Mouse (Mus musculus): ENCODE results near the gene Tbx15. TPM values are rescaled to one million over a fixed set of nuclear protein-coding genes. Genes with fewer than 3 reads are reported as not detected.

Gene Tbx15
- polyA plus RNA-seq, 1 experiment from 2014 or later = 19.0 TPM

DNA sequence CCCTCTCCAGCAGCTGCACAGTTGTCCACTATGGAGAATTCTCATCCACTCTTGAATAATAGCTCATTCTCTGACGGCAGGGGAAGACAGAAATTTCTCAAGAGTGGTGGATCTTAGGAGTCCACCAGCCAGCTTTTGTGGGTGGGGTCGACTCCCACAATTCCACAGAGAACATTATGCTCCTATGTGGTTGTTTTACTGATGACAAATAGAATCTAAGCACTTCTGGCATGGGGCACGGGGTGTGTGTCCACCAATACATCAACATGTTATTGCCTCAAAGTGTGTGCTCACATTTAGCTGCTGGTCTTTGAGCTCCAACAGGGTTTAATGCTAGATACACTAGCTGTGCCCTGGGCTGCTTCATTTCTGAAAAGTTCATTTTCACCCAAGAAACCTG, 6.4 kb downstream of the Tbx15 start:
- ATAC-seq (ENCODE audit: low read depth) (no peak), DNase-seq (ENCODE audit: low spot score) (no peak)
- Histone ChIP-seq H3K4me3 (ENCODE audit: low read depth, low read length) (no peak overlapping the region), H3K4me2 (ENCODE audit: low read depth, low read length) (no peak overlapping the region), H3K36me3 (ENCODE audit: control insufficient read depth, insufficient read depth, low read length) (no peaks in the 10 kb centered on the region), H3K9ac (ENCODE audit: low read depth, low read length) (no peak overlapping the region), H3K4me1 (ENCODE audit: control insufficient read depth, insufficient read depth, low read length) (no peaks in the 10 kb centered on the region), H3K27ac (replicated peaks; ENCODE audit: low read depth, low read length) (no peak overlapping the region), H3K27me3 (replicated peaks; ENCODE audit: control insufficient read depth, insufficient read depth, low read length) (peaks cover 98% of the 10 kb centered on the region), H3K9me3 (ENCODE audit: control insufficient read depth, low read length) (no peaks in the 10 kb centered on the region)
- 40% methylated on average over 3 of the region's 3 CpGs for WGBS

GRCm38 (mm10) chr3:99247586-99247985, 7.4 kb downstream of the Tbx15 start:
- WGBS = 10% methylated on average over 4 of the region's 4 CpGs
- no peak for DNase-seq (ENCODE audit: low spot score)
- H3K36me3 ChIP-seq (ENCODE audit: control insufficient read depth, insufficient read depth, low read length) = no peaks in the 10 kb centered on the region
- no peaks in the 10 kb centered on the region for H3K9me3 ChIP-seq (ENCODE audit: control insufficient read depth, low read length)
- peaks cover 100% of the 10 kb centered on the region for H3K27me3 ChIP-seq (replicated peaks; ENCODE audit: control insufficient read depth, insufficient read depth, low read length)
- no peaks in the 10 kb centered on the region for H3K4me1 ChIP-seq (ENCODE audit: control insufficient read depth, insufficient read depth, low read length)
- no peak for ATAC-seq (ENCODE audit: low read depth)
- H3K27ac ChIP-seq (replicated peaks; ENCODE audit: low read depth, low read length) = peak overlapping the region; percentile 29; the same call in 1 of the 2 replicates
- no peak overlapping the region for H3K4me3 ChIP-seq (ENCODE audit: low read depth, low read length)
- H3K4me2 ChIP-seq (ENCODE audit: low read depth, low read length) = no peak overlapping the region
- no peak overlapping the region for H3K9ac ChIP-seq (ENCODE audit: low read depth, low read length)

- peak overlapping the region; percentile 29; the same call in 1 of the 2 replicates for H3K27ac ChIP-seq (replicated peaks; ENCODE audit: low read depth, low read length)
- H3K9me3 ChIP-seq (ENCODE audit: control insufficient read depth, low read length) = no peaks in the 10 kb centered on the region
- no peaks in the 10 kb centered on the region for H3K4me1 ChIP-seq (ENCODE audit: control insufficient read depth, insufficient read depth, low read length)
- 8% methylated on average over 28 of the region's 28 CpGs for WGBS
- H3K36me3 ChIP-seq (ENCODE audit: control insufficient read depth, insufficient read depth, low read length) = no peaks in the 10 kb centered on the region
- peak overlapping the region; percentile 12 for H3K4me3 ChIP-seq (ENCODE audit: low read depth, low read length)
- DNase-seq (ENCODE audit: low spot score) = no peak
- ATAC-seq (ENCODE audit: low read depth) = no peak
- H3K4me2 ChIP-seq (ENCODE audit: low read depth, low read length) = peak overlapping the region; percentile 40
- peaks cover 100% of the 10 kb centered on the region for H3K27me3 ChIP-seq (replicated peaks; ENCODE audit: control insufficient read depth, insufficient read depth, low read length)
- peak overlapping the region; percentile 26; the same call in 1 of the 2 replicates for H3K9ac ChIP-seq (ENCODE audit: low read depth, low read length)
These were observed 8.0 kb downstream of the Tbx15 start for GRCm38 (mm10) chr3:99247996-99248801.

DNA sequence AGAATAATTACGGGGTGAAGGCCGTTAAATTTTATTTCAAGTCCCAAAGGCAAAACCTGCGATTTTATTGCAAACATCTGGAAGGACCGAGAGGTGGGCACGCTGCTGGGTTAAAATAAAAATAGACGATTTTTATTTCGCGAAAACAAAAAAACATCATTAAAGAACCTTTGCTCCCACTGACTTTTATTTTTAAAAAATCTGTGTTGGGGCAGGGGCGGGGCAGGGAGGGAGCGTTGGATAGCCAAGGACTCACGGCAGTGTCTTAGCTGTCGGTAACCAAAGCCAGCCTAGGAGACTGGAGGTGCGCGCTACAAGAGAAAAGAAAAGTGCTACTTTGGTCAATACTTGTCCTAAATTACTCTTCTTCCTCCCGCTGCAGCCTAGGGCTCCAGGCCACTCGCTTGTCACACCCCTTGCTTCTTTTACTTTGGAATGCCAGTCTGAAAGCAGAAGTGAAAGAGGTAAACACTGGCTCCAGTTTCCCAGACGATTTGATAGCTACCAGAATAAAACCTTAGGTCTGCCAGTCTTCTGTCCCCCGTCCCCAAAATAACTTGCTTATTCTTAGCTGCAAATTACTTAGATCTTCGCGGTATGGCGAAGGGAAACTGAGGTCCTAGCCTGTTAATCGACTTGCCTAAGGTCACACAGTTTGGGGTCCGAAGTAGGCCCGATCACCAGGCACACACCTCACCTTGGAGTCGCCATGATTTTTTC, 8.8 kb downstream of the Tbx15 start:
- WGBS = 4% methylated on average over 25 of the region's 25 CpGs
- no peaks in the 10 kb centered on the region for H3K4me1 ChIP-seq (ENCODE audit: control insufficient read depth, insufficient read depth, low read length)
- no peak for ATAC-seq (ENCODE audit: low read depth)
- H3K36me3 ChIP-seq (ENCODE audit: control insufficient read depth, insufficient read depth, low read length) = no peaks in the 10 kb centered on the region
- H3K27me3 ChIP-seq (replicated peaks; ENCODE audit: control insufficient read depth, insufficient read depth, low read length) = peaks cover 94% of the 10 kb centered on the region
- peak overlapping the region; percentile 12 for H3K4me3 ChIP-seq (ENCODE audit: low read depth, low read length)
- H3K9me3 ChIP-seq (ENCODE audit: control insufficient read depth, low read length) = no peaks in the 10 kb centered on the region
- no peak overlapping the region; the same call in 1 of the 2 replicates for H3K27ac ChIP-seq (replicated peaks; ENCODE audit: low read depth, low read length)
- no peak for DNase-seq (ENCODE audit: low spot score)
- H3K9ac ChIP-seq (ENCODE audit: low read depth, low read length) = peak overlapping the region; percentile 26; the same call in 1 of the 2 replicates
- H3K4me2 ChIP-seq (ENCODE audit: low read depth, low read length) = peak overlapping the region; percentile 40

- WGBS = 10% methylated on average over 11 of the region's 11 CpGs
- Histone ChIP-seq H3K9ac (ENCODE audit: low read depth, low read length) (no peak overlapping the region), H3K27me3 (replicated peaks; ENCODE audit: control insufficient read depth, insufficient read depth, low read length) (peaks cover 94% of the 10 kb centered on the region), H3K4me2 (ENCODE audit: low read depth, low read length) (peak overlapping the region; percentile 40), H3K27ac (replicated peaks; ENCODE audit: low read depth, low read length) (no peak overlapping the region; the same call in 1 of the 2 replicates), H3K36me3 (ENCODE audit: control insufficient read depth, insufficient read depth, low read length) (no peaks in the 10 kb centered on the region), H3K9me3 (ENCODE audit: control insufficient read depth, low read length) (no peaks in the 10 kb centered on the region), H3K4me3 (ENCODE audit: low read depth, low read length) (peak overlapping the region; percentile 12), H3K4me1 (ENCODE audit: control insufficient read depth, insufficient read depth, low read length) (no peaks in the 10 kb centered on the region)
- ATAC-seq (ENCODE audit: low read depth) (no peak), DNase-seq (ENCODE audit: low spot score) (no peak)
These were observed 9.3 kb downstream of the Tbx15 start for GRCm38 (mm10) chr3:99249551-99249870.

DNA sequence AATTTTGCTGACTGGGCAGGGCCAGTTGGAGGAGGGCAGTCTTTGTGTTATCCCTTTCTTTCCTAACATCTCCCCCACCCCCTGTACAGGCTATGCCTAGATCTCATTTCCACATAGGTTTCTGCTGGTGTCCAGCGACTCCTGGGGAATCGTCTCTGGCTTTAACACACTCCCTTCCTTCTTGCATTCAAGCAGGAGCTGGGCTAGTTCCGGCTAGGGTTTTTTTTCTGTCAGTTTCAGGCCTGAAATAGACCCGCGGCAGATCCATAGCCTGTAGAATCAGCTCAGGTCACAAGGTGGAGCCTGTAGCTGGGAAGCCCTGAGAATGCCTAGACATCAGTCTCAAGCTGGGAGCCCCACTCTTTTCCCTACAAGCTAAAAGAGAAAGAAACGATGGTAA, 9.7 kb downstream of the Tbx15 start:
- WGBS = 4% methylated on average over 6 of the region's 6 CpGs
- H3K36me3 ChIP-seq (ENCODE audit: control insufficient read depth, insufficient read depth, low read length) = no peaks in the 10 kb centered on the region
- H3K4me2 ChIP-seq (ENCODE audit: low read depth, low read length) = peak overlapping the region; percentile 40
- no peaks in the 10 kb centered on the region for H3K4me1 ChIP-seq (ENCODE audit: control insufficient read depth, insufficient read depth, low read length)
- H3K9me3 ChIP-seq (ENCODE audit: control insufficient read depth, low read length) = no peaks in the 10 kb centered on the region
- H3K4me3 ChIP-seq (ENCODE audit: low read depth, low read length) = peak overlapping the region; percentile 4; the same call in 1 of the 2 replicates
- ATAC-seq (ENCODE audit: low read depth) = no peak
- H3K27ac ChIP-seq (replicated peaks; ENCODE audit: low read depth, low read length) = no peak overlapping the region; the same call in 1 of the 2 replicates
- H3K27me3 ChIP-seq (replicated peaks; ENCODE audit: control insufficient read depth, insufficient read depth, low read length) = peaks cover 94% of the 10 kb centered on the region
- DNase-seq (ENCODE audit: low spot score) = peak; percentile 63
- no peak overlapping the region for H3K9ac ChIP-seq (ENCODE audit: low read depth, low read length)

GRCm38 (mm10) chr3:99251271-99252165, 11.3 kb downstream of the Tbx15 start:
- H3K4me1 ChIP-seq (ENCODE audit: control insufficient read depth, insufficient read depth, low read length) = no peaks in the 10 kb centered on the region
- H3K36me3 ChIP-seq (ENCODE audit: control insufficient read depth, insufficient read depth, low read length) = no peaks in the 10 kb centered on the region
- H3K27me3 ChIP-seq (replicated peaks; ENCODE audit: control insufficient read depth, insufficient read depth, low read length) = peaks cover 90% of the 10 kb centered on the region
- DNase-seq (ENCODE audit: low spot score) (no peak), ATAC-seq (ENCODE audit: low read depth) (no peak)
- H3K4me2 ChIP-seq (ENCODE audit: low read depth, low read length) = peak overlapping the region; percentile 71
- 25% methylated on average over 6 of the region's 6 CpGs for WGBS
- no peak overlapping the region for H3K4me3 ChIP-seq (ENCODE audit: low read depth, low read length)
- no peaks in the 10 kb centered on the region for H3K9me3 ChIP-seq (ENCODE audit: control insufficient read depth, low read length)
- no peak overlapping the region for H3K9ac ChIP-seq (ENCODE audit: low read depth, low read length)
- H3K27ac ChIP-seq (replicated peaks; ENCODE audit: low read depth, low read length) = 0 out of 2 replicates have a peak overlapping the region, but pooled peaks have one; percentile 17

- Histone ChIP-seq H3K9me3 (ENCODE audit: control insufficient read depth, low read length) (no peaks in the 10 kb centered on the region), H3K9ac (ENCODE audit: low read depth, low read length) (peak overlapping the region; percentile 44; the same call in 1 of the 2 replicates), H3K4me2 (ENCODE audit: low read depth, low read length) (peak overlapping the region; percentile 71), H3K4me3 (ENCODE audit: low read depth, low read length) (peak overlapping the region; percentile 60), H3K36me3 (ENCODE audit: control insufficient read depth, insufficient read depth, low read length) (no peaks in the 10 kb centered on the region), H3K27me3 (replicated peaks; ENCODE audit: control insufficient read depth, insufficient read depth, low read length) (peaks cover 90% of the 10 kb centered on the region), H3K27ac (replicated peaks; ENCODE audit: low read depth, low read length) (peak overlapping the region; percentile 62), H3K4me1 (ENCODE audit: control insufficient read depth, insufficient read depth, low read length) (no peaks in the 10 kb centered on the region)
- no peak for ATAC-seq (ENCODE audit: low read depth)
- 10% methylated on average over 16 of the region's 16 CpGs for WGBS
- no peak for DNase-seq (ENCODE audit: low spot score)
These were observed 12.4 kb downstream of the Tbx15 start for GRCm38 (mm10) chr3:99252461-99253091.

All from embryonic facial prominence, embryonic 14.5 days (tissue).